Mouse (Mus musculus) kidney, embryonic 15.5 days (tissue): ENCODE results near the gene Wdr43. TPM values are rescaled to one million over a fixed set of nuclear protein-coding genes. Genes with fewer than 3 reads are reported as not detected.

Experiments used
- polyA plus RNA-seq: library from polyadenylated mRNA; unstranded; fragments of >200 nt; fragmentation: Nextera tagmentation; extraction: Ambion mirVana; gene quantifications from 2 replicates; pipeline ENCODE4 v1.2.1, GENCODE M21; 2015

Wdr43 gene
- polyA plus RNA-seq, 1 experiment from 2014 or later = 84.2 TPM

Other genes starting within 250 kb of the Wdr43 start
- gene Gm4707, start 156.0 kb upstream of the Wdr43 start, polyA plus RNA-seq = 3.7 and 5.5 TPM in 2 replicates
- gene Smchd1, start 140.6 kb upstream of the Wdr43 start, polyA plus RNA-seq = 74.4 and 76.7 TPM in 2 replicates
- 52.3 TPM in 2 replicates for gene Ndc80, start 89.0 kb upstream of the Wdr43 start, polyA plus RNA-seq
- gene Spdya, start 63.8 kb upstream of the Wdr43 start, polyA plus RNA-seq = 0.73 and 1.2 TPM in 2 replicates
- gene Togaram2, start 57.4 kb downstream of the Wdr43 start, polyA plus RNA-seq = 0.18 and 0.32 TPM in 2 replicates
- gene Pcare, start 137.0 kb downstream of the Wdr43 start, polyA plus RNA-seq = not detected in 2 replicates
- 5.5 and 5.7 TPM in 2 replicates for gene Clip4, start 152.6 kb downstream of the Wdr43 start, polyA plus RNA-seq